Mouse (Mus musculus): ENCODE measurements around the gene Vmn1r94. TPM values are rescaled to one million over a fixed set of nuclear protein-coding genes. Genes with fewer than 3 reads are reported as not detected.

The Vmn1r94 gene
- total RNA-seq (2023), result not detected

GRCm38 (mm10) chr7:20168277-20168676 lies at the start of gene Vmn1r94:
Gene Vmn1r94 (minus strand): TSS chr7:20168377.

GRCm38 (mm10) chr7:20205507-20205906 lies 37.3 kb upstream of the Vmn1r94 start, which contains the start of gene Gm6164:
Gene Gm6164 (minus strand): TSS chr7:20205607.

GRCm38 (mm10) chr7:20193410-20193809 lies 25.2 kb upstream of the Vmn1r94 start, which contains the start of gene Vmn1r95:
Gene Vmn1r95 (plus strand): TSS chr7:20193710.

GRCm38 (mm10) chr7:20138988-20139387 lies 29.2 kb downstream of the Vmn1r94 start, which contains the start of gene Vmn1r93:
Gene Vmn1r93 (minus strand): TSS chr7:20139088.

GRCm38 (mm10) chr7:20122479-20122878 lies 45.7 kb downstream of the Vmn1r94 start, which contains the start of gene Gm16442:
Gene Gm16442 (minus strand): TSS chr7:20122579.

Other genes starting within 250 kb of the Vmn1r94 start
- 1 to 10 TPM; 4.0 to 5.9 TPM for gene Pvr, start 247.2 kb downstream of the Vmn1r94 start, total RNA-seq (2023)
- gene Igsf23, start 217.6 kb downstream of the Vmn1r94 start, total RNA-seq (2023), result under 1 TPM in 1 of 2 experiments, not detected in 1; 0.31 TPM
- gene Ceacam20, start 203.0 kb downstream of the Vmn1r94 start, total RNA-seq (2023), result not detected
- gene Nlrp9b, start 176.9 kb downstream of the Vmn1r94 start, total RNA-seq (2023), result not detected
- gene Vmn1r91, start 68.7 kb downstream of the Vmn1r94 start, total RNA-seq (2023), result not detected
- not detected for gene Gm16442, start 45.8 kb downstream of the Vmn1r94 start, total RNA-seq (2023)
- not detected for gene Vmn1r93, start 29.3 kb downstream of the Vmn1r94 start, total RNA-seq (2023)
- not detected for gene Vmn1r95, start 25.3 kb upstream of the Vmn1r94 start, total RNA-seq (2023)
- gene Gm6164, start 37.2 kb upstream of the Vmn1r94 start, total RNA-seq (2023), result not detected
- gene Gm4498, start 65.5 kb upstream of the Vmn1r94 start, total RNA-seq (2023), result not detected
- gene Gm5890, start 94.5 kb upstream of the Vmn1r94 start, total RNA-seq (2023), result not detected
- not detected for gene Gm4133, start 165.7 kb upstream of the Vmn1r94 start, total RNA-seq (2023)
- not detected for gene Gm5728, start 207.0 kb upstream of the Vmn1r94 start, total RNA-seq (2023)
- gene Vmn1r100, start 249.6 kb upstream of the Vmn1r94 start, total RNA-seq (2023), result not detected